Mouse (Mus musculus): ENCODE measurements around the gene Fmod. TPM values are rescaled to one million over a fixed set of nuclear protein-coding genes. Genes with fewer than 3 reads are reported as not detected.

Gene Fmod
- total RNA-seq, 2 experiments from 2014 or later, result 18.7 to 21.9 TPM

GRCm38 (mm10) chr1:134097080-134097855, 60.2 kb downstream of the Fmod start:
- DNase-seq, result no peak

Other genes starting within 250 kb of the Fmod start
- gene Atp2b4, start 236.2 kb upstream of the Fmod start, total RNA-seq (2021), result 10 to 100 TPM; 32.4 to 37.4 TPM
- gene Optc, start 129.3 kb upstream of the Fmod start, total RNA-seq (2021), result under 1 TPM; 0.16 to 0.29 TPM
- gene Prelp, start 115.8 kb upstream of the Fmod start, total RNA-seq (2021), result 10 to 100 TPM; 14.5 to 15.0 TPM
- gene Btg2, start 41.9 kb downstream of the Fmod start, total RNA-seq (2021), result 10 to 100 TPM; 27.5 to 36.2 TPM
- not detected for gene Chit1, start 74.0 kb downstream of the Fmod start, total RNA-seq (2021)
- gene Chil1, start 144.9 kb downstream of the Fmod start, total RNA-seq (2021), result under 1 TPM; 0.33 to 0.65 TPM
- gene Mybph, start 156.2 kb downstream of the Fmod start, total RNA-seq (2021), result not detected
- 1 to 10 TPM; 9.3 to 9.9 TPM for gene Adora1, start 198.2 kb downstream of the Fmod start, total RNA-seq (2021)

Data from heart, postnatal 4 days (tissue).